In genomic region chr6:84628831-84629230, GRCm38 (mm10) we compare ENCODE assay signal across 23 mouse cellular contexts. TPM values are rescaled to one million over a fixed set of nuclear protein-coding genes. Genes with fewer than 3 reads are reported as not detected.
DNase-seq lines count a peak whose midpoint lies in the region; ATAC-seq and TF ChIP-seq lines count a peak whose summit lies in the region.
"Had no signal": no experiment of that assay in that cellular context is flagged by ENCODE, and none has a peak within 500 bp of the region (broad histone marks: within the 10 kb centered on the region; RNA-seq: fewer than 3 reads in every experiment).

No protein-coding gene starts in this region.

- WGBS in heart, embryonic 10.5 days: 81% methylated on average over 5 of the region's 5 CpGs
- 83% methylated on average over 5 of the region's 5 CpGs for WGBS in intestine, embryonic 14.5 days
- WGBS in intestine, postnatal 0 days: 88% methylated on average over 5 of the region's 5 CpGs
- WGBS in limb, embryonic 10.5 days: 95% methylated on average over 5 of the region's 5 CpGs

- H3K9me3 ChIP-seq in heart, embryonic 10.5 days: no peaks in the 10 kb centered on the region
- H3K9me3 ChIP-seq in intestine, embryonic 14.5 days (ENCODE audit: control insufficient read depth, low read length): no peaks in the 10 kb centered on the region
- no peaks in the 10 kb centered on the region for H3K9me3 ChIP-seq in intestine, postnatal 0 days (ENCODE audit: control insufficient read depth)
- no peaks in the 10 kb centered on the region for H3K9me3 ChIP-seq in limb, embryonic 10.5 days (replicated peaks)
- H3K9me3 ChIP-seq: G1E had no signal

- no peak overlapping the region for H3K27ac ChIP-seq in heart, embryonic 10.5 days
- H3K27ac ChIP-seq in intestine, embryonic 14.5 days (ENCODE audit: low read depth): no peak overlapping the region
- H3K27ac ChIP-seq in intestine, postnatal 0 days (ENCODE audit: low read depth, low read length): no peak overlapping the region
- no peak overlapping the region for H3K27ac ChIP-seq in limb, embryonic 10.5 days

- no peak overlapping the region for H3K9ac ChIP-seq in intestine, embryonic 14.5 days (ENCODE audit: low read length)
- H3K9ac ChIP-seq in intestine, postnatal 0 days (ENCODE audit: low read depth, low read length): no peak overlapping the region

- no peak overlapping the region for H3K4me2 ChIP-seq in intestine, embryonic 14.5 days (ENCODE audit: low read length)
- no peak overlapping the region for H3K4me2 ChIP-seq in intestine, postnatal 0 days (replicated peaks; ENCODE audit: low read depth)

- peaks cover 11% of the 10 kb centered on the region for H3K4me1 ChIP-seq in heart, embryonic 10.5 days
- H3K4me1 ChIP-seq in intestine, embryonic 14.5 days (replicated peaks; ENCODE audit: control insufficient read depth, insufficient read depth, low read length): no peaks in the 10 kb centered on the region
- H3K4me1 ChIP-seq in intestine, postnatal 0 days (replicated peaks; ENCODE audit: control insufficient read depth, insufficient read depth, low read length): no peaks in the 10 kb centered on the region
- H3K4me1 ChIP-seq in limb, embryonic 10.5 days: peaks cover 15% of the 10 kb centered on the region

- ATAC-seq in intestine, embryonic 14.5 days (replicated peaks; ENCODE audit: low FRiP score, low TSS enrichment, low read depth): no peak
- ATAC-seq in intestine, postnatal 0 days: no peak
- ATAC-seq: activated CD4-positive, CD25-positive, alpha-beta regulatory T cell, adult 4 months; CD4-positive, CD25-positive, alpha-beta regulatory T cell, adult 4 months; Patski had no signal

- intact Hi-C loops in heart, postnatal 25 days (cut with DNase I): no loop called here

- TF ChIP-seq CTCF in intestine, postnatal 0 days (IDR thresholded peaks at IDR 0.05; ENCODE audit: low read depth): no peak

- H3K27me3 ChIP-seq in heart, embryonic 10.5 days (ENCODE audit: insufficient read depth, poor library complexity, severe bottlenecking): no peaks in the 10 kb centered on the region
- H3K27me3 ChIP-seq in intestine, embryonic 14.5 days (replicated peaks; ENCODE audit: control insufficient read depth, insufficient read depth, low read length): no peaks in the 10 kb centered on the region
- H3K27me3 ChIP-seq in intestine, postnatal 0 days (replicated peaks; ENCODE audit: control insufficient read depth, insufficient read depth, low read length): no peaks in the 10 kb centered on the region
- no peaks in the 10 kb centered on the region for H3K27me3 ChIP-seq in limb, embryonic 10.5 days (ENCODE audit: low read depth, poor library complexity, severe bottlenecking)
- H3K27me3 ChIP-seq: CH12.LX, Patski had no signal

- no peaks in the 10 kb centered on the region for H3K36me3 ChIP-seq in heart, embryonic 10.5 days
- H3K36me3 ChIP-seq in intestine, embryonic 14.5 days (ENCODE audit: control insufficient read depth, insufficient read depth, low read length): no peaks in the 10 kb centered on the region
- no peaks in the 10 kb centered on the region for H3K36me3 ChIP-seq in intestine, postnatal 0 days (ENCODE audit: control insufficient read depth, insufficient read depth)
- H3K36me3 ChIP-seq in limb, embryonic 10.5 days: no peaks in the 10 kb centered on the region
- H3K36me3 ChIP-seq: G1E had no signal

- peak; percentile 52 for DNase-seq in heart, adult 11 months
- no peak for DNase-seq in heart, postnatal 25 days (ENCODE audit: low spot score)
- DNase-seq in heart, embryonic 10.5 days (ENCODE audit: low spot score): peak; percentile 52
- DNase-seq in heart, adult 8-10 months (ENCODE audit: low spot score): no peak
- peak; percentile 10 for DNase-seq in intestine, embryonic 14.5 days (ENCODE audit: low spot score)
- peak; percentile 19 for DNase-seq in limb, embryonic 10.5 days (ENCODE audit: low spot score)
- DNase-seq in adrenal gland, postnatal 25 days: no peak
- DNase-seq: adrenal gland, adult 2 months; adrenal gland, adult 8-10 months; adrenal gland, postnatal 10 days; adrenal gland, postnatal 14 days; adrenal gland, postnatal 36 days; B cell, adult 2 months; cerebellum, adult 11 months; cerebellum, adult 11-12 months; cerebellum, adult 18-20 months had no signal

- no peak overlapping the region for H3K4me3 ChIP-seq in heart, embryonic 10.5 days
- H3K4me3 ChIP-seq in intestine, embryonic 14.5 days (ENCODE audit: low read depth, low read length): no peak overlapping the region
- H3K4me3 ChIP-seq in intestine, postnatal 0 days (ENCODE audit: low read depth, low read length): no peak overlapping the region
- no peak overlapping the region for H3K4me3 ChIP-seq in limb, embryonic 10.5 days

RNA-seq across cellular contexts. Expression of gene Cyp26b1, which starts 35.1 kb away (rescaled TPM):
- 10 to 100 TPM in 1 of 2 experiments, 1 to 10 TPM in 1; 2.4 to 23.4 TPM for total RNA-seq in heart, postnatal 25 days (2021)
- polyA plus RNA-seq in heart, embryonic 10.5 days (2016; fragmentation: Nextera tagmentation; extraction: Ambion mirVana): 2.3 and 2.7 TPM in 2 replicates
- total RNA-seq in heart, adult 8-10 months (2022): 10 to 100 TPM in 3 of 4 experiments, 1 to 10 TPM in 1; 3.0 to 20.4 (median 14.1) TPM
- 2.1 and 2.7 TPM in 2 replicates for polyA plus RNA-seq in intestine, embryonic 14.5 days (2014; fragmentation: Nextera tagmentation; extraction: Ambion mirVana)
- polyA plus RNA-seq in intestine, postnatal 0 days (2015; fragmentation: Nextera tagmentation; extraction: Ambion mirVana): 0.46 and 0.50 TPM in 2 replicates
- 32.7 and 47.1 TPM in 2 replicates for polyA plus RNA-seq in limb, embryonic 10.5 days (2016; fragmentation: Nextera tagmentation; extraction: Ambion mirVana)
- total RNA-seq in adrenal gland, postnatal 25 days (2021): 4.2 and 4.6 TPM in 2 replicates
- total RNA-seq: CH12.LX, MEL had no signal

Comparison
In these comparisons a context has a peak if more than half of its experiments do, and no peak if none do; other contexts are left out.
1. DNase-seq: peak in heart, adult 11 months (single experiment), heart, embryonic 10.5 days (single experiment), intestine, embryonic 14.5 days (single experiment) and limb, embryonic 10.5 days (single experiment); none in heart, postnatal 25 days (single experiment), heart, adult 8-10 months (single experiment) and adrenal gland, postnatal 25 days (single experiment).